Mouse (Mus musculus) heart, postnatal 10 days (tissue): ENCODE data around the gene Set. TPM values are rescaled to one million over a fixed set of nuclear protein-coding genes. Genes with fewer than 3 reads are reported as not detected.

ENCODE experiments used
- total RNA-seq, 2 experiments: library from RNA; stranded (reverse); gene quantifications; 2 replicates each; pipeline ENCODE4 v1.2.3; 2021

Gene Set
- total RNA-seq, 2 experiments from 2014 or later, result 131 to 149 TPM

Other genes with a start within 250 kb of the Set start
- gene Urm1, start 237.3 kb upstream of the Set start, total RNA-seq, result 10 to 100 TPM; 36.5 to 40.4 TPM
- gene Cercam, start 188.2 kb upstream of the Set start, total RNA-seq, result 10 to 100 TPM; 13.0 to 13.9 TPM
- 10 to 100 TPM; 30.5 to 33.8 TPM for gene Odf2, start 168.2 kb upstream of the Set start, total RNA-seq
- 10 to 100 TPM; 26.0 to 26.2 TPM for gene Gle1, start 122.0 kb upstream of the Set start, total RNA-seq
- 100 to 1,000 TPM; 334 to 351 TPM for gene Sptan1, start 91.8 kb upstream of the Set start, total RNA-seq
- 10 to 100 TPM in 1 of 2 experiments, 1 to 10 TPM in 1; 9.1 to 11.6 TPM for gene Wdr34, start 8.5 kb upstream of the Set start, total RNA-seq
- 10 to 100 TPM; 11.4 to 12.9 TPM for gene Pkn3, start 20.3 kb downstream of the Set start, total RNA-seq
- gene Zdhhc12, start 36.3 kb downstream of the Set start, total RNA-seq, result 1 to 10 TPM; 7.5 to 7.8 TPM
- 10 to 100 TPM; 25.7 to 26.7 TPM for gene Zer1, start 67.2 kb downstream of the Set start, total RNA-seq
- 10 to 100 TPM; 19.7 to 24.1 TPM for gene Tbc1d13, start 76.4 kb downstream of the Set start, total RNA-seq
- 10 to 100 TPM; 59.1 to 60.2 TPM for gene Endog, start 114.1 kb downstream of the Set start, total RNA-seq
- gene Spout1, start 121.1 kb downstream of the Set start, total RNA-seq, result 1 to 10 TPM; 7.0 to 7.1 TPM
- 10 to 100 TPM; 44.5 to 44.6 TPM for gene Kyat1, start 148.5 kb downstream of the Set start, total RNA-seq
- 10 to 100 TPM; 72.1 to 91.7 TPM for gene Lrrc8a, start 180.3 kb downstream of the Set start, total RNA-seq
- 1 to 10 TPM; 1.3 to 2.7 TPM for gene Gm28035, start 183.2 kb downstream of the Set start, total RNA-seq
- gene Phyhd1, start 208.8 kb downstream of the Set start, total RNA-seq, result 10 to 100 TPM; 26.3 to 29.3 TPM
- gene Gm28038, start 223.7 kb downstream of the Set start, total RNA-seq, result not detected
- 10 to 100 TPM; 25.9 to 28.6 TPM for gene Dolk, start 229.0 kb downstream of the Set start, total RNA-seq
- gene Nup188, start 229.0 kb downstream of the Set start, total RNA-seq, result 10 to 100 TPM; 25.1 to 26.6 TPM